Mouse (Mus musculus): Measurements from ENCODE around the gene Setdb1. TPM values are rescaled to one million over a fixed set of nuclear protein-coding genes. Genes with fewer than 3 reads are reported as not detected.
"Not testable (repeated sequence)": the region's sequence is repeated elsewhere in the genome, so short reads cannot be mapped to it uniquely, and the experiment has no call there.

Setdb1 gene
- polyA plus RNA-seq, 1 experiment from 2014 or later: 29.9 TPM

DNA sequence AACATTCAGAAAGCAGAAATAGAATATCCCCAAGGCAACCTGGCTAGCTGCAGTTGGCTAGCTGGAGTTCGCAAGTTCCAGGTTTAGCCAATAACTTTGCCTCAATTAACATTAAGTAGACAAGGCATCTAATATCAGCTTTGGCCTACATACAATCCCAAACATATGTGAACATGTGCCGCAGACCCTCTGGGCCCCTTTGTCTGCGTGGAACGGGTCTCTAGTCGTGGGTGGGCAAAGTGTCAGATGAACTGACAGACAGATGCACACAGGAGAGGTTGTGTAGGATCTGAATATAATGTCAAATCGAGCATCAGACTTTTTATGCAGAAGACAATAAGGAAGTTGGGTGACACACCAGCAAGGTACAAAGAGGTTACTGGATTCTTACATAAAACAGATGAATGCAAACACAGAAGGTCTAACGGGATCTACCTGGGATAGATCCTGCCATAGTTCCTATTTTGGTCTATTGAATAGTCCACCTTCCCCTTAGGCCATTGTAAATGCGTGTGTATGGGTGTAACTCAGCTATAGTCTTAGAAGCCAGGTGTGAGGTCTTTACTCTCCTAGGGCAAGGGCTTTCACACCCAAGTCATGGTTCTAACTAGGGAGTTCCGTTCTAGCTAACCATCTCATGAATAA, 13.5 kb downstream of the Setdb1 start:
- not testable (repeated sequence) for H3K4me3 ChIP-seq (replicated peaks); H3K27ac ChIP-seq; H3K27me3 ChIP-seq (replicated peaks); H3K9me3 ChIP-seq; ATAC-seq (ENCODE audit: insufficient read depth, low FRiP score, low read depth); H3K4me1 ChIP-seq; H3K4me2 ChIP-seq; H3K9ac ChIP-seq
- peaks cover 54% of the 10 kb centered on the region for H3K36me3 ChIP-seq
- 94% methylated on average over 9 of the region's 9 CpGs for WGBS

DNA sequence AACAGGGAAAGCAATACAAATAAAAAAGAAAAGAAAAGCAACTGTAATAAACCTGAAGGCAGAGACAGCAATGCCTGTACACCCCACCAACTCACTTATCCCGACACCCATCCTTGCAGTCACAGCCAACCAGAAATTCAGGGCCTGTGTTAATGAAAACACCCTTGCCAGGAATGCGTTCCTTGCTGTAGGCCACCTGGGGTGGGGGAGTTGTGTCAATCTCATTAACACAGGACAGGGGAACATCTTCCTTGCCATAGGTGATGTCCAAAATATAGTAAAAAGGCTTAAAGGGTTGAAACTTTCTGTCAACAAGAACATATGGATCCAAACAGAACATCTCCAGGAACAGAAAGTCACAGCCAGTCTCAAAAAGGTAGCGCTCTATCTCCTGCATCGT, 18.8 kb downstream of the Setdb1 start:
- 97% methylated on average over 4 of the region's 4 CpGs for WGBS
- Histone ChIP-seq H3K27ac (no peak overlapping the region), H3K4me2 (no peak overlapping the region), H3K9ac (no peak overlapping the region), H3K27me3 (replicated peaks) (no peaks in the 10 kb centered on the region), H3K4me1 (no peaks in the 10 kb centered on the region), H3K36me3 (peaks cover 79% of the 10 kb centered on the region), H3K4me3 (replicated peaks) (no peak overlapping the region), H3K9me3 (no peaks in the 10 kb centered on the region)
- ATAC-seq (ENCODE audit: insufficient read depth, low FRiP score, low read depth): no peak

- no peaks in the 10 kb centered on the region for H3K4me1 ChIP-seq
- no peak overlapping the region for H3K4me2 ChIP-seq
- no peak overlapping the region for H3K27ac ChIP-seq
- no peak for ATAC-seq (ENCODE audit: insufficient read depth, low FRiP score, low read depth)
- 93% methylated on average over 4 of the region's 4 CpGs for WGBS
- H3K9ac ChIP-seq: no peak overlapping the region
- H3K9me3 ChIP-seq: no peaks in the 10 kb centered on the region
- no peak overlapping the region for H3K4me3 ChIP-seq (replicated peaks)
- peaks cover 74% of the 10 kb centered on the region for H3K36me3 ChIP-seq
- H3K27me3 ChIP-seq (replicated peaks): no peaks in the 10 kb centered on the region
These were observed 19.7 kb downstream of the Setdb1 start for GRCm38 (mm10) chr3:95337345-95337744.

GRCm38 (mm10) chr3:95331528-95331927, 25.5 kb downstream of the Setdb1 start:
- no peak overlapping the region for H3K27ac ChIP-seq
- no peaks in the 10 kb centered on the region for H3K9me3 ChIP-seq
- H3K36me3 ChIP-seq: peaks cover 37% of the 10 kb centered on the region
- 100% methylated on average over 1 of the region's 1 CpGs for WGBS
- H3K27me3 ChIP-seq (replicated peaks): no peaks in the 10 kb centered on the region
- no peak overlapping the region for H3K9ac ChIP-seq
- no peaks in the 10 kb centered on the region for H3K4me1 ChIP-seq
- H3K4me2 ChIP-seq: no peak overlapping the region
- no peak for ATAC-seq (ENCODE audit: insufficient read depth, low FRiP score, low read depth)
- no peak overlapping the region for H3K4me3 ChIP-seq (replicated peaks)

DNA sequence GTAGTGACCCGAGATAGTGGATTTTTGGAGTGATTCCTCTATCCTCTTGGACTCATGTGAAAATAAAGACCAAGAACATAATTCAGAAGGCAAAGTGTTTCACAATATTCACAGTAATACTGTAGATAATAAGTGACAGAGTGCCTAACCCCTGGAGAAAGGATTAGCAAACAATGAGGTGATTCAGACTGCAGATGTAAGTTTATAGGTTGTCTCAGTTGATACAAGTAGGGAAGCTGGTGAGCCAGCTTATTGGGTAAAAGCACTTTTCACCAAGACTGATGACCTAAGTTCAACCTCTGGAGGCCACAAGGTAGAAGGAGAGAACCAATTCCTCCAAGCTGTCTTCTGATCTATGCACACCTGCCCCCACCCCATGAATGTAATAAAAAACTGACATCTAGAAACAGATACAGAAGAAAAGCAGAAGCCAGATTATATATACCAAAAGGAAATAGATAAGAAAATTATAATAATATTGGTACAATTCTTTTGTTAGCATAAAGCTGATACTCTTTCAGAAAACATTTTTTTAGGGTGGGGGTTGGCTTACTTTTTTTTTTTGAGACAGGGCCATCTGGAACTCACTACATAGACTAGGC, 28.1 kb downstream of the Setdb1 start:
- no peak overlapping the region for H3K4me3 ChIP-seq (replicated peaks)
- H3K9me3 ChIP-seq: no peaks in the 10 kb centered on the region
- H3K4me2 ChIP-seq: no peak overlapping the region
- no peak overlapping the region for H3K27ac ChIP-seq
- H3K36me3 ChIP-seq: peaks cover 40% of the 10 kb centered on the region
- 85% methylated on average over 1 of the region's 1 CpGs for WGBS
- H3K4me1 ChIP-seq: no peaks in the 10 kb centered on the region
- no peak overlapping the region for H3K9ac ChIP-seq
- no peak for ATAC-seq (ENCODE audit: insufficient read depth, low FRiP score, low read depth)
- H3K27me3 ChIP-seq (replicated peaks): no peaks in the 10 kb centered on the region

GRCm38 (mm10) chr3:95324454-95325144, 32.4 kb downstream of the Setdb1 start:
- ATAC-seq (ENCODE audit: insufficient read depth, low FRiP score, low read depth): no peak
- Histone ChIP-seq H3K9ac (no peak overlapping the region), H3K27me3 (replicated peaks) (no peaks in the 10 kb centered on the region), H3K27ac (no peak overlapping the region), H3K4me1 (no peaks in the 10 kb centered on the region), H3K4me2 (no peak overlapping the region), H3K36me3 (peaks cover 60% of the 10 kb centered on the region), H3K9me3 (no peaks in the 10 kb centered on the region), H3K4me3 (replicated peaks) (no peak overlapping the region)
- 90% methylated on average over 6 of the region's 6 CpGs for WGBS

DNA sequence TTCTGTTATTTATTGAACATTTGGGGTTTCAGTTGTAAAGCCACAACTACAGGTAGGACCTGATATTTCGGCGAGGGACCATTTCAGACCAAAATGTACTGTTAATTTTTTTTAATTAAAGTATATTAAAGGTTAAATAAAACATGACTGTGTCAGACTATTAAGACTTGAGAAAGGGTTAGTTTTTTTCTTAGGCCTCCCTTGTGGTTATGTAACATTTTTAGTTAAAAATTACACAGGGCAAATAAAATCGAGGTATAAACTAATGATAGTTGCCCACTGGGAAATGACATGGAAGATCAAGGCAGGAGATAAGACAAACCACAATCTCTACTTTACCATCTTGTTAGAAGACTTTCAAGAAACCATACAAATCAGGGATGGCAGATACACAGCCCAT, 33.6 kb downstream of the Setdb1 start:
- no peak overlapping the region for H3K27ac ChIP-seq
- H3K4me2 ChIP-seq: no peak overlapping the region
- H3K27me3 ChIP-seq (replicated peaks): no peaks in the 10 kb centered on the region
- H3K36me3 ChIP-seq: peaks cover 60% of the 10 kb centered on the region
- WGBS: 86% methylated on average over 3 of the region's 3 CpGs
- H3K4me1 ChIP-seq: peaks cover 4% of the 10 kb centered on the region; the same call in 1 of the 2 replicates
- H3K4me3 ChIP-seq (replicated peaks): no peak overlapping the region
- no peak overlapping the region for H3K9ac ChIP-seq
- ATAC-seq (ENCODE audit: insufficient read depth, low FRiP score, low read depth): no peak
- H3K9me3 ChIP-seq: no peaks in the 10 kb centered on the region

DNA sequence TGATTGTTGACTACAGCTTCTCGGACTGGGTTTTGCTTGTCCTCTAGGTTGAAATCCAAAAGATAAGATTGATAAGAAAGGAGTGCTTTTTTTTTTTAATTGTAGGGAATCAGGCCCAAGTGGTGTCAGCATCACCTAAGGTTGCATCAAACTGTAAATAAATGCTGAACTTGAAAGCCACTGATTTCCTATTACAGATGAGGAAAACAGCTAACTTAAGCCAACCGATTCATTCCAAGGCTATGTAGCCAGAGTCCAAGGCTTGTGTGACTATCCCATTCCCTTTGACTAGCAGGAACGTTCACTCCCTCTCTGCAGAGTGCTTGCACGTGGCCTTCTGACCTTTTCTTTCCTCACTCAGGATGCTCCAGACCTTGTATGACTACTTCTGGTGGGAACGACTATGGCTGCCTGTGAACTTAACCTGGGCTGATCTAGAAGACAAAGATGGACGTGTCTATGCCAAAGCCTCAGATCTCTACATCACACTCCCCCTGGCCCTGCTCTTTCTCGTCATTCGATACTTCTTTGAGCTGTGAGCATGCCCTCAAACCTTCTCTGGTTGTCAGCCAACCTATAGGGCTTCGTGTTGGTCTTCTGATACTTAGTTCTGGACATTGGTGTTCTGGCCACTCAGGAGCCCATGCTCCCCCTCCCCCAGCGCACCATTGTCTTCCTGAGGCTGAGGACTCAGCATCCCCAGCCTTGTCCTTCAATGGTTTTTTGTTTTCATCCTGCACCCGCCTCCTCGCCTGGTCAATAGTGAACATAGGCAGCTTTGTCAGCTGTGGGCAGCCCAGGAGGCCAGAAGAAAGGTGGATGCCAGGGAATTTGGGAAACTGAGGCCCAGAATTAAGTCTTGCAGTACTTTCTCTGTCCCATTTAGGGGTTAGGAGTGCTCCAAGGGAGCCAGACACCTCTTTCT, 37.0 kb downstream of the Setdb1 start:
- no peak overlapping the region for H3K27ac ChIP-seq
- H3K36me3 ChIP-seq: peaks cover 42% of the 10 kb centered on the region
- H3K9me3 ChIP-seq: no peaks in the 10 kb centered on the region
- H3K27me3 ChIP-seq (replicated peaks): no peaks in the 10 kb centered on the region
- peaks cover 26% of the 10 kb centered on the region for H3K4me1 ChIP-seq
- no peak overlapping the region for H3K4me3 ChIP-seq (replicated peaks)
- no peak for ATAC-seq (ENCODE audit: insufficient read depth, low FRiP score, low read depth)
- 73% methylated on average over 12 of the region's 12 CpGs for WGBS
- H3K9ac ChIP-seq: no peak overlapping the region
- H3K4me2 ChIP-seq: no peak overlapping the region

DNA sequence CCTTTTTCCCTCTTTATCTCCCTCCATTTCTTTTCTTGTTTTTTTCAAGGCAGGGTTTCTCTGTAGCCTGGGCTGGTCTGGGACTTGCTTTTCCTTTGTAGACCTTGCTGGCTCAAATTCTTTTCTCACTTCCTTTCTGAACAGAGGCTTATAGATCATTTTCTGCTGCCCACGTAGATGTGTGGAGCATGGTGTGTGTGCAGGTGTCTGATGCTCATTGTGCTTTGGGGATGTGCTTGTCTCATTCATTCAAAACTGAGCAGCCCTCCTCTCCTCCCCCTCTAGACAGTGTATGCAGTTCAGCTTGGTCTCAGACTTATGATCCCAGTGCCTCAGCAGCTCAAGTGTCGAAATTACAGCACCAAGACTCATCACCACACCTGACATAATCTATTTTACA, 37.9 kb downstream of the Setdb1 start:
- WGBS: 52% methylated on average over 2 of the region's 2 CpGs
- no peak overlapping the region for H3K4me2 ChIP-seq
- H3K9ac ChIP-seq: no peak overlapping the region
- H3K4me1 ChIP-seq: peaks cover 26% of the 10 kb centered on the region
- H3K36me3 ChIP-seq: peaks cover 33% of the 10 kb centered on the region
- H3K27me3 ChIP-seq (replicated peaks): no peaks in the 10 kb centered on the region
- no peaks in the 10 kb centered on the region for H3K9me3 ChIP-seq
- 0 out of 2 replicates have a peak overlapping the region, but pooled peaks have one; percentile 14 for H3K27ac ChIP-seq
- ATAC-seq (ENCODE audit: insufficient read depth, low FRiP score, low read depth): no peak
- no peak overlapping the region for H3K4me3 ChIP-seq (replicated peaks)

GRCm38 (mm10) chr3:95318548-95318947, 38.5 kb downstream of the Setdb1 start:
- Histone ChIP-seq H3K9ac (no peak overlapping the region; the same call in 1 of the 2 replicates), H3K27ac (0 out of 2 replicates have a peak overlapping the region, but pooled peaks have one; percentile 14), H3K9me3 (no peaks in the 10 kb centered on the region), H3K4me3 (replicated peaks) (no peak overlapping the region), H3K4me2 (no peak overlapping the region), H3K27me3 (replicated peaks) (no peaks in the 10 kb centered on the region), H3K36me3 (peaks cover 27% of the 10 kb centered on the region), H3K4me1 (peaks cover 26% of the 10 kb centered on the region)
- WGBS: 41% methylated on average over 6 of the region's 6 CpGs
- ATAC-seq (ENCODE audit: insufficient read depth, low FRiP score, low read depth): 0 out of 2 replicates have a peak, but pooled peaks have one; percentile 3

GRCm38 (mm10) chr3:95317414-95318080, 39.5 kb downstream of the Setdb1 start:
- Histone ChIP-seq H3K27me3 (replicated peaks) (no peaks in the 10 kb centered on the region), H3K4me1 (peaks cover 26% of the 10 kb centered on the region), H3K9ac (peak overlapping the region; percentile 10; the same call in 1 of the 2 replicates), H3K4me3 (replicated peaks) (0 out of 2 replicates have a peak overlapping the region, but pooled peaks have one; percentile 5), H3K27ac (0 out of 2 replicates have a peak overlapping the region, but pooled peaks have one; percentile 11), H3K9me3 (no peaks in the 10 kb centered on the region), H3K4me2 (peak overlapping the region; percentile 35), H3K36me3 (peaks cover 19% of the 10 kb centered on the region)
- WGBS: 22% methylated on average over 12 of the region's 12 CpGs
- no peak; the same call in 1 of the 2 replicates for ATAC-seq (ENCODE audit: insufficient read depth, low FRiP score, low read depth)
